Mouse (Mus musculus): ENCODE measurements at regions not wholly inside any gene's neighbourhood (a gene's known extent, or its start where the extent isn't known, plus 50 kb on each side); places are given as distances from the start of the nearest gene placed in this dataset.

DNA sequence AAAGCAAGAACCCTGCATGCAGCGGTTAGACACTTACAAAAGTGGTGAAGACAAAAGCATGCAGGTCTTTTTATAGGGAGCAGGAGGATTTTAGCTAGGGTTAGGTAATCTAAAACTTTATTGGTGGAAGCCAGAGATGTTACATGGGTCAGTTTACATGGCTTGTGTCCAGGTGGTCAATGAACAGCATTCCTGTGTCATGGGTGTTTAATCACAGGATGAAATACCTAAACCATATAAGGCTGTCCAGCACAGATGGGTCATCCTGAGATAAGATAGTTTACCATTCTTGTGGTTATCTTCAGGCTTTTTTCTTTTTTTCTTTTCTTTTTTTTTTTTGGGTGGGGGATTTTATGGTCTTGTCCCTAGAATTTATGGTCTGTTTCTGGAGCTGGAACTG is 703.3 kb upstream of the 4930444P10Rik start:
- TF ChIP-seq CTCF (IDR thresholded peaks at IDR 0.05; ENCODE audit: low read depth) = no peak
- TF ChIP-seq EP300 (IDR thresholded peaks at IDR 0.05; ENCODE audit: low read depth) = no peak

Measured in heart, postnatal 0 days (tissue).